Mouse (Mus musculus): ENCODE results near the gene Steap3.

Steap3 gene

DNA sequence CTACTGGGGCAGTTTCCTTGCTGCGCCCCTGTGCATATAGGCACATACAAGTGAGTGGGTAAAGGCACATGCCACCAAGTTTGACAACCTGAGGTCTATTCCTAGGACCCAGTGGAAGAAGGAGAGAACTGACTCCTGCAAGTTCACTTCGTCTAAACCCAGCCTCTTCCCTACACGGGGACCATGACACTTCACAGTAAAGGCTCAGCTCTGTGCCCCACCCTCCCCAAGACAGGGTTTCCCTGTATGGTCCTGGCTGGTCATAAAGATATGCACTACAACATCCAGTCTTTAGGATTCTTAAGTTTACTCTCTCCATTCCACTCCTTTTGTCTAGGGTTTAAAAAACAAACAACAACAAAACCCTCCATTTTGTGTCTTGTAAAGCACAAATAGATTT, 21.9 kb downstream of the Steap3 start:
- no peak for DNase-seq (ENCODE audit: low read depth)

DNA sequence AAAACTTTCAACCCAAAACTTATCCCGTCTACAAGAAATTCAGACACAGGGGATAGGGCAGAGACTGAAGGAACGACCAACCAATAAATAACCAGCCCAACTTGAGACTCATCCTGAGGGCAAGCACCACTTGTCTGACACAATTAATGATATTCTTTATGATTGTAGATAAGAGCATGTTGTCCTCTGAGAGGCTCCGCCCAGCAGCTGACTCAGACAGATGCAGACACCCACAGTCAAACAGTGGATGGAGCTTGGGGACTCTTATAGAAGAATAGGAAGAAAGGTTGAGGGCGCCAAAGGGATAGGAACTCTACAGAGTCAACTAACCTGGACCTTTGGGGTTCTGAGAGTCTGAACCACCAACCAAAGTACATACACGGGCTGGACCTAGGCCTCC, 22.7 kb downstream of the Steap3 start:
- no peak for DNase-seq (ENCODE audit: low read depth)

DNA sequence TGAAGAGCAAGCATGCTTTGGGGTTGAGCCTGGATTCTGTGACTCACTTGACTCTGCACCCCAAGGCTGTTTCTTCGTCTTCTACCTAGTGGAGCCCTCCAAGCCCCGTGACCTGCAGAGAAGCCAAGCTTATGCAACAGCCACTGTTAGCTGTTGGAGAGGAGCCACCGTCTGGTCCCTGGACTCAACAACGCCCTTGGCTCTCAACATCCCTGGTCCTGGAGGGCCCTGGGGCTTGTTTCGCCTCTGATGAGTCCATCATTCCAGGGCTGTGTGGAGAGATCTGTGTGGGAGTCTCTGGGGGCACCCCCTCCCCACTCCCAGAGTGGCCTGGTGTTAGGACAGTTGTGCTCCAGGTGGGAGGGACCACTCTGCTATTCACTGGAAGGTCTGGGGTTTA, 24.3 kb downstream of the Steap3 start:
- peak; percentile 99 for DNase-seq (ENCODE audit: low read depth)

DNA sequence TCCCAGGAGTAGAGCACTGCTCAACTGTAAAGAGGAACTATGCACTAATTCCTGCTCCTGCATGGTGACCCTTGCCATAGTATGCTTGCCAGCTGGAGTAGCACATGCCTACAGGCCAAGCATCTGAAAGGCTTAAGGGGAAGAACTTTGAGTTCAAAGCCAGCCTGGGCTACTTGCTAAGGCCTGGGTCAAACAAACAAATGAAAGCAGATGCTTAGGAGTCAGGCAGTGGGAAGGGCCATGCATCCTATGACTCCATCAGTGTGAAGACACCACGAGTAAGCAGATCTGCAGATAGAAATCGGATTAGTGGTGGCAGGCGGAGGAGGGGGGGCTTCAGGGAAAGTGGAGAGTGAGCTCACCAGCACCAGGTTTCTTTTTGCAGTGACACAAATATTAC, 25.2 kb downstream of the Steap3 start:
- no peak for DNase-seq (ENCODE audit: low read depth)

DNA sequence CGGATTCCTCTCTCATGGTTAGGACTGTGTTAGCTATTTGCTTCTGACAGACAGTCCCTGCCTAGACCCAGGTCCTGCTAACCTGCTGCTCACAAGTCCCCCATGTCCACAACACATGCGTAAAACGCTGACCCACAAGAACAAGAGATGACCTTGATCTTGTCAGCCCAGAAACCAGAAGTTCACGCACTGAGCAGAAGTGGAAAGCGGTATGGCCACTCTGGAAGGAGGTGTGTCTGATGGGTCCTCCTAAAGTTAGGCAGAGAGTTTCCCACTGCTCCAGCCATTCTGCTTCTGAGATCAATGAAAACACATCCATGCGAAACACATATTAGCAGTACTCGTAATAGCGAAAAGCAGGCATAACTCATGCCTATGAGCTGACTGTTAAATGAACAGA, 25.6 kb downstream of the Steap3 start:
- DNase-seq (ENCODE audit: low read depth) = no peak

DNA sequence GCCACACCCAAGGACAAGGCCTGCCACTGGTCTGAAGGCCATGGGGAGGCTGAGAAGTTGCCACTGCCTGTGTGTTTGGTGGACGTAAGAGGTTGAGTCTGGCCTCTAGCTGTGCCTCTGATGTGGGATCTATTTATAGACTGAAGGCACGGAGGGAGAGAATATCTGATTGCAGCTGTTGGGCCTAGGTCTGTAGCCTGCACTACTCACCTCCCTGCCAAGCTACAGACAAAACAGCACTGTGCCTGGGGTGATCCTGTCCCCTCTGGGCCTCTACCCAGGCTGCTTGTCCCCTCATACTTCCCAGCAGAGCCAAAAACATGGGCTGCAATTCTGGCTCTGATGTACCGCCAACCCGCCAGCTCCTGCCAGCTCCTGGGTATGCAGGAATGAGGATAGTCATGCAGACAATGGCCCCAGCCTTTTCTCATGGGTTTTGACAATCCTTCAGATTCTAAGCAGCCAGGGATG, 26.8 kb downstream of the Steap3 start:
- DNase-seq (ENCODE audit: low read depth) = no peak

DNA sequence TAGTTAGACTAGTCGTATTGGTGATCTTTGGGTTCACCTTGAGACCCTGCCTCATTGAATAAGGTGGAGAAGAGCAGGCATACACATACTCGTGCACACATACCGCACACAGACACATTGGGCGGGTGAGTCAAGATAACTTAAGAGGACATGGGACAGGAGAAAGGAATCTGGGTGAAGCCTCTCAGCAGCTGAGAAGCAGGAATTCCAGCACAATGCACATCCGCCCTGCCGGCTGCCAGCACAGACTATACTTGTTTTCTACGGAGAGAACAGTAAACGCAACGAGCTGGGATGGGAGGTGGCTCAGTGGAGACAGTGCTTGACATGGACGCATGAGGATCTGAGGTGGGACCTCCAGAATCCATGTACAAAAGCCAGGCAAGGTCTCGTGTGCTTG, 27.9 kb downstream of the Steap3 start:
- DNase-seq (ENCODE audit: low read depth) = no peak

DNA sequence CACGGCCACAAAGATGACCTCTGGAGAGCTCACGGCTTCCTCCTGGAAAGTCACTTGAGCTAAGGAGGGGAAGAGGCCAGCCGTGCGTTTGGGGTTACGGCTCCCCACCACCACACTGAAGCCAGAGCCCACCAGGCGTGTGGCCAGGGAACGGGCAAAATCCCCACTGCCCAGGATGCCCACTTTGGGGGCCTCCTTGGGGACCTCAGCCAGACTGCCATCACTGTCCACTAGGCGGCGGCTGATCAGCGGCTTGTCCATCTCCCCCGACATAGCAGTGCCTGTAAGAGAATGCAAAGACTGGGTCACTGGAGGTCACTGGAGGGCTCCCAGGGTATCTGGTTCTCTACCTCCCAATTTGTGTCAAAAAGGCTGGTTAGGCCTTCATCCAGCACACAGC, 28.5 kb downstream of the Steap3 start:
- DNase-seq (ENCODE audit: low read depth) = no peak

DNA sequence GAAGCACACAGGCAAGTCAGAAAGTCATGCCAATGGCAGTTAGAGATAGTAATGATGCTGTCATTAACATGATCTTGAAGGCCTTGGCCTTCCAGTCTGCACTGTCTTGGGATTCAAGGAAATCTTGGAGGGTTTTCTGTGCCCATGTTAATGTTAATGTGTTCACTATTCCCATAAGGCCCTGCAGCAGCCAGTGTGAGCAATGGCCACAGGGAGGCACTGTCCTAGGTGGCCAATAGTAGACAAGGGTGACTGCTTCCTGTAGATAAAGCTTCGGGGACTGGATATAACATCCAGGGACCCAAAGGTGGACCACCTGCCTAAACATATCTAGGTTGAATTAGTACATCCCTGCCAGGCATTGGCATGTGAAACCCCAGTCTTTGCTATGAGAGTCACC, 35.4 kb downstream of the Steap3 start:
- no peak for DNase-seq (ENCODE audit: low read depth)

DNA sequence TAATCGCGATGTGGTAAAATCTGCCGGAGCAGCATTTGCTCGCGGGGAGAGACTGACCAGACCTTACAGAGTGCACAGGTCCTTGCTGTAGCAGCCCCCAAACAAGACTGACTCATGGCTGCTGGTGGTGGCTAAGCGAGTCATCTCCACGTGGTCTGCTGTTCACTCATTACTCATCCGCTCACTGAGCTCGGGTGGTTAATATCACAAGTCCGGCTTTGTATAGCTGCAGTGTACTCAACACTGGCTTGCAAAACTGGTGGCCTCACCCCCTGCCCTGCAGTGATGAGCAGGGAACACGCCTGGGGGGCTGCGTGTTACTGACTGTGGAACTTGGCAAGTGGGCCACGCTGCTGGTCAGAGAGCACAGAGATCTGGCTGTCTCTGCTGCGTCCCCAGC, 36.1 kb downstream of the Steap3 start:
- peak; percentile 99 for DNase-seq (ENCODE audit: low read depth)

DNA sequence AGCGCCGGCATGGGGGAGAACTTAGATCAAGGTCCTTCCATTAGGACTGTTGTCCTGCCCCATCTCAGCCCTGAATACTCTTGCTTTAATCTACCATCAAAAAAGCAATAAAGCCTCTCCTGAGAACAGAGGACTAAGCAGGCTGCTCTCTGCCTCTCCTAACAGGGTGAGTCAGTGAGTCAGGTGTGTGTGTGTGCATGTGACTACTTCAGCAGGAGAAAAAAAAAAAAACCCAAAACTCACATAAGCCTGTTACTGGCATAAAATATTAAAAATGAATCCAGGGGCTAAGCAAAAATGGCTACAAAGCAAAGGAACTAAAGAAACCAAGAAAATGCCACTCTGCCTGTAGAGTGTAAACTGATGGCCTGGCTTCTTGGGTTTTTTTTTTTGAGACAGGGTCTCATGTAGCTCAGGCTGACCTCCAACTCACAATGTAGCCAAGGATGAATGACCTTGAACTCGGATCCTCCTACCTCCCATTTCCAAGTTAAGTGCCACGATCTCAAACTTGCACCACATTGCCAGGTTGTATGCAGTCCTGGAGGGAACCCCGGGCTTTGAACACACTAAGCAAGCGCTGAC, 36.8 kb downstream of the Steap3 start:
- no peak for DNase-seq (ENCODE audit: low read depth)

DNA sequence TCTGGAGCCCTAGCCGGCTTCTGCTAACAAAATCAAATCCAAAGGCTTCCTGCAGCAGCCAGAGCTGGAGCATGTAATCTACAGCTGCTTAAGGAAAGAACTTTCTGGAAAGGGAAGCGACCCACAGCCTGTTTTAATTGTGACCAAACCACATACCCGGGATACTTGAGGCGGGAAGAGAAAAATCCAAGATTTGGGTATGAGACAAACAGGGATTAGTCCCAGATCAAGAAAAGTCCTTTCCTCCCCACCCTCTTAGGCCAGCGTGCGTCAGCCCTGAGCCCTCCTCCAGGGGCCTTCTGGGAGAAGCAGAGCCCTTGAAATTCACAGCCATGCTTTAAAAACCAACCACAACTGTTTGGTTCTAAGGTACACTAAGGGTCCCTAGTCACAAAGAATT, 40.3 kb downstream of the Steap3 start:
- no peak for DNase-seq (ENCODE audit: low read depth)

DNA sequence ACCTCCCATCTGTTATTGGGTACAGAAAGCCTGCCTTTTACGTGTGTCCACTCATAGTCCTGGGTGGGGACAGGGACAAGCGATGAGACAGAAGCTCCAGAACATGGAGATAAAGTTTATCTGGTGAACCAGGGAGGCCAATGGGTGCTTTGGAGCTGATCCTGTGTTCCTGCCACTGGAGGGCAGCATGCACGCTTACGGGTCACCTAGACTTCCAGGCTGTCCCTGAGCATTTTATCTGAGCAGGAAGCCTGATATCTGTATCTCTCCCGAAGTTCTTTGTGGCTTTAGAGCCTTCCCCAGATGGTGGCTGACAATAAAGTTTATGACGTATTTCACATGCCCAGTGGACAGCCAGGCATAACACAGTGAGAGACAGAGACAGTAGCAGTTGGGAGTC, 41.2 kb downstream of the Steap3 start:
- DNase-seq (ENCODE audit: low read depth) = no peak

DNA sequence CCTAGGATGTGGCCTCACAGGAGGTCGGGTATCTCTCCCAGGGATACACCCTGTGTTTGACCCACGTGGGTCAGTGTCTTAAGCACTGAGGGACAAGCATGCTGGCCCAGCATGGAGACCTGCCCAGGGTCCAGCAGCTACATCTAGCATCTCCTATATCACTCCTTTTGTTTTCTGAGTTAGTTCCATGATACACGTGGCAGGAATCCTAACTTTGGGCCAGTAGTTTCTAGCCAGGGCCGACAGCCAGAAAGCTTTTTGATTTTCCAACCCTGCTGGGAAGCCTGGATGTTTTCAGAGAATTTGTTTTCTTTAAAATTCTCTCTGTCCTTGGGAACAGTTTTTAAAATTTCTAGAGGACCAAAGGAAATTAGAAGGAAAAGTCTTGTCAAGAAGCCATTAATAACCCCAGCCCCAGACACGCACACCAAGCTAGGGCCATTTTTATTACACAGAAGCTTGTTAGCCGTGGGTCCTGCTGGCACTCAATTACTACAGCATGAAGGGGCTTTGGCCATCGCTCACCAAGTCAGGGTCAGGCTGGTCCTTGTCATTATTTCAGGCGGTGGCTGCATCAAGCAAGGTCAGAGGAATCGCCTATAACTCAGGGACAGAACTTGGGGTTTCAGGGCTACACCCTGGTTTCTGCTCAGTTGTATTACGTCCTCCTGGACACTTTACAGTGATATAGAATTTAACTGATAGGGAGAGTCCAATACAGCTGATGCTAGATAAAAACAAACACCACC, 42.6 kb downstream of the Steap3 start:
- peak; percentile 78 for DNase-seq (ENCODE audit: low read depth)

DNA sequence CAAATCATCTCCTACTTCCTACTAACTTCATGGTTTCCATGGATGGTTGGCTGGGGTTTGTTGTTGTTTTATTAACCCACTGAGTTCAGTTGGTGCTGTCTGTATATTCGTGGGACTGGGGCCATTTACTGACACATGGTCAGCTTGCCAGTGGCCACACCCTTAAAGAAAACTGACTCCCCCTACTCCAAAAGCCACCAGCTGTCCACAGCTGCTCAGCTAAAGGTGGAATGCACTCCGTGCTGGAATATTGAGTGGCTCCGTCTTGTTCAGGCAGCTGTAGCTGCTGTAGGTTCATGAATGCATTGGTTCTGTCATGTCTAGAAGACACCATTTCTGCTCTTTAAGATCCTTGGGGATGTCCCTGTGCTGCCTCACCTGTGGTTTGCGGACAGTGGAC, 48.9 kb downstream of the Steap3 start:
- no peak for DNase-seq (ENCODE audit: low read depth)

DNA sequence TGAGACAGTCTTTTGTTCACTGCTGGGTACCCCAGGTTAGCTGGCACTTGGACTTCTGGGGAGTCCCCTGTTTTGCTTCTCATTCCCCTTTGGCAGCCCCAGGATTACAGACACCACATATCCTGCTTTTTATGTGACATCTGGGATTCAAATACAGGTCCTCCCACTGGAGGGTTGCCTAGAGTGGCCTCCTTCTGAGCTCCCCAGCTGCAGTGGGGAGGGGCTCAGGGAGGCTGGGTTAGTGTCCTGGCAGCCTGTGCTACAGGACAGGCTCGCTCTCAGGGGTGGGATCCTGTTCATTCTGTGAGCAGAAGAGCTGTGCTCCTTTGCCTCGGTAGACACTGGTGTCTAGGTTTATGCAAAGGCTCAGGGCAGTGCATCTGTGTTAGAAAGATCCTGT, 51.2 kb downstream of the Steap3 start:
- DNase-seq (ENCODE audit: low read depth) = no peak

DNA sequence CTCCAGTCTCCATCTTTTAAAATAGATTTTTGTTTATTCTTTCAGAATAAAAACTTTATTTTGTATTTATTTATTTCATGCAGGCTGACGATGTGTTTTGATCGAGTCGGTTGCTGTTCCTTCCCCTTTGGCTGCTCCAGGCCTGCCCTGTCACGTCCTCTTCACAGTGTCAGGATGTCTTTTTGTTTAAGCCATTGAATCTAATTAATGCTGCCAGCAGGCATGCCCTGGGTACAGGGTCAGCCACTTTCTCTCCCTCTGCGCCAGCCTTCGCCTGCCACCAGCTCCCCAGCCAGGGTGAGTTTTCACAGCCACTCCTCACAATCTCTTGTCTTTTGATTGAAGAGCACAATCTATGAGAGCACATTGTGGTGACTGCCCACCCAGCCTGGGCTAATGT, 51.7 kb downstream of the Steap3 start:
- DNase-seq (ENCODE audit: low read depth) = no peak

DNA sequence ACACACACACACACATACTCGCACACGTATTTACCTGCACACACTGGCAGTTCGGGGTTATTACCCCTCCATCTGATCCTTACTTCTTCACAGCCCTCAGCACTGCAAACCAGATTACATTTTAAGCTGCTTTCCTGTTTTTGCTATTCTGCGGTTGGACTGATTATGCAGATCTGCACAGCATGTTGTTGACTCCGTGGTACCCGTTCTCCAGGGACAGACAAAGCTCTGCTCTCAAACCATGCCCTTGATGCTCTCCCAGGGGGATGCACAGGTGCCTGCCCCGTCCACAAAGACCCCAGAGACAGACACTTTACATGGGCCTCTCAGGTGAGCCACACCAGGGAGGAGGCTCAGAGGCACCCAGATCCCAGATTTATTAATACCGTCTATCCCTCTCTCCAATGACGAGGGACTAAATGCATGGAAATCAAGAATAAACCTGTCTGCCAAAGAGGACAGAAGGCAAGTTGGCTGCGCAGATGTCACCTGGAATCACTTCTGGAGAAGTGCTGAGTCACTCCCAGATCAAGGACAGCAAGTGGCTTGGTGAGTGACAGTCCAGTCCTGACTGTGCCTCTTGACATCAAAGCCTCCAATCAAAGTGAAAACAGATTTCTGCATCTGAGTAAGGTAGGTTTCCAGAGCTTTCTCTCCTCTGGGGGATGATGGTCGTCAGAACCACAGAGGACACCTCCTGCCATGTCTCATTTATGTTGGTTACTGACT, 63.8 kb downstream of the Steap3 start:
- DNase-seq (ENCODE audit: low read depth) = no peak

DNA sequence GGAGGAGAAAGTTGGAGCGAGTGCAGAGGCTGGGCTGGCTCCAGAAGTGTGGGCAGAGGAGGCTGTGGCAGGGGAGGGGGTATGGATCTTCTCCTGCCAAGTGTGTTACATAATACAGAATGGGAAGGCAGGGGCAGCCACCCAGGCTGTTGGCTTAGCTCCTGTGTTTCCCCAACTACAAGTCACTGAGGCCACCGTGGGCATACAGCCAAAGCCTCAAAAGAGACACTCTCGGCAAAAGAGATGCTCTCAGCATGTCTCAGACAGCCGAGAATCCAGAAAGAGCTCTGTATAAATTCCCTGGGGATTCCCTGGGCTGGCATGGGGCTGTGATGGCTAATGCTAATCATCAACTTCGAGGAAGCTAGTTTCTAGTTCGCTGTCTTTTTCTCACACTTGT, 64.9 kb downstream of the Steap3 start:
- peak; percentile 41 for DNase-seq (ENCODE audit: low read depth)

DNA sequence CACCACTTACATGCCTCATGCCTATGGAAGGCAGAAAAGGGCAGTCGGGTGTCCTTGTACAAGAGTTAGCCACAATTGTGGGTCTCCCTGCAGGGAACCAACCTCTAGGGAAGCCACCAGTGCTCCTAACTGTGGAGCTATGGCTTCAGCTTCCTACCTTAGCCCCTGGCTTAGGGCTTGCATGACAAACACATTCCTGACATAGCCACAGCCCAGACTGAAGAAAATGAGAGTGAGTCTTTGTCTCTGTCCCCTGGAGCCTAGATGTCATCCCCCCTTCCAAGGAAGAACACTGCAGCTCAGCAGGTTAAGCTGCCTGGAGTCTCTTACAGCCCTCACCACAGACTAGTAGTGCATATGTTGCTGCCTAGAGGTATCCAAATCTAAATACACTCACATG, 67.7 kb downstream of the Steap3 start:
- DNase-seq (ENCODE audit: low read depth) = no peak

DNA sequence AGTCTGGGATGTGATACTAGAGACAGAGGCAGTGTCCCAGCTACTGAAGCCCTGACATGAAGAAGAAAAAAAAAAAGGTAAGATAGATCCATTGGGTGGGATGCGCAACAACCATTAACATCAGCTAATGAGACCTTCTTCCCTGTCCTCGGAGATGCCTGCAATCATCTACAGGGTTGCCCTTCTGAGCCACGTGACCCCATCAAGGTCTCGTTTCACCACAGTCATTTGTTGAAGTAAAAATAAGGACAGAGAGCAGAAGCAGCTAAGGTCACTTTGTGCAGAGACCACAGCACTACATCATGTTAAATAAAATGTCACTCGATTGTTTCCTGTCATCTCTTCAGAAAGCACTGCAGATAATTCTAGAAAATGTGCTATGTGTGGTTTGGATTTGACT, 68.7 kb downstream of the Steap3 start:
- no peak for DNase-seq (ENCODE audit: low read depth)

DNA sequence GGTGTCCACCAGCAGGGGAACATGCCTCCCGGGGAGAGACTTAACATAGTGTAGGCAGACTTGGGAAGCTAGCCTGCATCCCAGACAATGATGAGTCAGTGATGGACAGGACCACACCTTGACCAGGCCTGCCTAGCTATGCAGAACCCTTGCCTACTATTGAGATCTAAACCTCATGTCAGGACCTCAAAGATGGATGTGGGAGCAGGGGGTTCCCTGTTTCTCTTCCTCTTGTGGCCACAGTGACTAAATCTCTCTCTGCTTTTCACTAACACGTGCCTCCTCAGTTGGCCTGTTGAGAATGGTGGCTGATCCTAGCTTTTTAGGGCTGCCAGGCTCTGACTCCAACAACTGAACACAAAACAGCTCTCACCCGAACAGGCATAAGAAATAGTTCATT, 70.0 kb downstream of the Steap3 start:
- DNase-seq (ENCODE audit: low read depth) = no peak

DNA sequence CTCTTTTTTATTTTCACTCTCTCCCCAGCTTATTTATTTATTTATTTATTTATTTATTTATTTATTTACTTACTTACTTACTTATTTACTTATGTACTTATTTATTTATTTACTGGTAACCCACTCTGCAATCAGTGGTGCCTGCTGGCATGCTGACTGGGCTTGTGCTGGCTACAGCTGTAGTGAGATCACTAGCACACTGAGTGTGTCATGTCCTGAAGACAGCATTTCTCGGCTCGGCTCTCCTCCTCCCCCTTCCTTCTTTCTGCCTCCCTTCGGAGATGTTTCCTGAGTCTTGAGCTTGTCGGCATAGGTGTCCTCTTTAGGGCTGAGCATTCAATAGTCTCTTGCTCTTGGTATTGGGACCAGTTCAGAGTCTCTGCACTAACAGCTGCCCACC, 73.6 kb downstream of the Steap3 start:
- no peak for DNase-seq (ENCODE audit: low read depth)

All from fibroblast of lung, adult 2 months (primary cell).